Mouse (Mus musculus): ENCODE results near the gene Dock7. TPM values are rescaled to one million over a fixed set of nuclear protein-coding genes. Genes with fewer than 3 reads are reported as not detected.
"Not testable (repeated sequence)": the region's sequence is repeated elsewhere in the genome, so short reads cannot be mapped to it uniquely, and the experiment has no call there.

The Dock7 gene
- polyA plus RNA-seq, 1 experiment from 2014 or later = 8.1 TPM

- 83% methylated on average over 6 of the region's 6 CpGs for WGBS (ENCODE audit: insufficient replicate concordance)
- H3K4me3 ChIP-seq (replicated peaks); ATAC-seq (ENCODE audit: insufficient read depth); H3K4me2 ChIP-seq; H3K27ac ChIP-seq (replicated peaks); H3K9ac ChIP-seq; H3K4me1 ChIP-seq (replicated peaks); H3K27me3 ChIP-seq; H3K9me3 ChIP-seq (replicated peaks): not testable (repeated sequence)
- peaks cover 38% of the 10 kb centered on the region for H3K36me3 ChIP-seq (replicated peaks)
These were observed 182.5 kb downstream of the Dock7 start for GRCm38 (mm10) chr4:98938210-98938609.

- WGBS (ENCODE audit: insufficient replicate concordance) = 86% methylated on average over 6 of the region's 6 CpGs
- ATAC-seq (ENCODE audit: insufficient read depth) = no peak
- Histone ChIP-seq H3K36me3 (replicated peaks) (peaks cover 59% of the 10 kb centered on the region), H3K27ac (replicated peaks) (no peak overlapping the region), H3K9ac (no peak overlapping the region), H3K4me2 (no peak overlapping the region), H3K4me3 (replicated peaks) (no peak overlapping the region), H3K4me1 (replicated peaks) (no peaks in the 10 kb centered on the region), H3K9me3 (replicated peaks) (no peaks in the 10 kb centered on the region), H3K27me3 (no peaks in the 10 kb centered on the region)
These were observed 184.7 kb downstream of the Dock7 start for GRCm38 (mm10) chr4:98936036-98936435.

GRCm38 (mm10) chr4:98925250-98925781, 195.4 kb downstream of the Dock7 start:
- H3K4me1 ChIP-seq (replicated peaks) = peaks cover 26% of the 10 kb centered on the region
- no peak for ATAC-seq (ENCODE audit: insufficient read depth)
- H3K9me3 ChIP-seq (replicated peaks) = no peaks in the 10 kb centered on the region
- H3K27me3 ChIP-seq = no peaks in the 10 kb centered on the region
- peak overlapping the region; percentile 24; the same call in 1 of the 2 replicates for H3K27ac ChIP-seq (replicated peaks)
- peak overlapping the region; percentile 87 for H3K4me2 ChIP-seq
- peak overlapping the region; percentile 99 for H3K9ac ChIP-seq
- WGBS (ENCODE audit: insufficient replicate concordance) = 5% methylated on average over 6 of the region's 6 CpGs
- H3K4me3 ChIP-seq (replicated peaks) = peak overlapping the region; percentile 99
- H3K36me3 ChIP-seq (replicated peaks) = peaks cover 22% of the 10 kb centered on the region

GRCm38 (mm10) chr4:98924906-98925178, 195.9 kb downstream of the Dock7 start:
- Histone ChIP-seq H3K36me3 (replicated peaks) (peaks cover 17% of the 10 kb centered on the region), H3K9ac (peak overlapping the region; percentile 99), H3K27ac (replicated peaks) (peak overlapping the region; percentile 99), H3K4me1 (replicated peaks) (peaks cover 26% of the 10 kb centered on the region), H3K9me3 (replicated peaks) (no peaks in the 10 kb centered on the region), H3K4me2 (peak overlapping the region; percentile 87), H3K27me3 (no peaks in the 10 kb centered on the region), H3K4me3 (replicated peaks) (peak overlapping the region; percentile 99)
- 0% methylated on average over 2 of the region's 2 CpGs for WGBS (ENCODE audit: insufficient replicate concordance)
- no peak for ATAC-seq (ENCODE audit: insufficient read depth)

- Histone ChIP-seq H3K36me3 (replicated peaks) (peaks cover 14% of the 10 kb centered on the region), H3K9ac (peak overlapping the region; percentile 99), H3K4me3 (replicated peaks) (peak overlapping the region; percentile 99), H3K4me1 (replicated peaks) (peaks cover 26% of the 10 kb centered on the region), H3K27ac (replicated peaks) (peak overlapping the region; percentile 99), H3K9me3 (replicated peaks) (no peaks in the 10 kb centered on the region), H3K4me2 (peak overlapping the region; percentile 87), H3K27me3 (no peaks in the 10 kb centered on the region)
- WGBS (ENCODE audit: insufficient replicate concordance) = under 1% methylated on average over 66 of the region's 66 CpGs
- ATAC-seq (ENCODE audit: insufficient read depth) = peak; percentile 2
These were observed 196.4 kb downstream of the Dock7 start for GRCm38 (mm10) chr4:98924071-98924905.

- Histone ChIP-seq H3K4me1 (replicated peaks) (peaks cover 26% of the 10 kb centered on the region), H3K27ac (replicated peaks) (peak within 1 kb of the TSS; percentile 99), H3K27me3 (no peaks in the 10 kb centered on the region), H3K9me3 (replicated peaks) (no peaks in the 10 kb centered on the region), H3K4me3 (replicated peaks) (peak within 1 kb of the TSS; percentile 99), H3K9ac (peak within 1 kb of the TSS; percentile 99), H3K36me3 (replicated peaks) (peaks cover 8% of the 10 kb centered on the region), H3K4me2 (peak within 1 kb of the TSS; percentile 87)
- under 1% methylated on average over 67 of the region's 67 CpGs for WGBS (ENCODE audit: insufficient replicate concordance)
- peak; percentile 17 for ATAC-seq (ENCODE audit: insufficient read depth)
These were observed 197.1 kb downstream of the Dock7 start, which contains the start of gene Usp1 for GRCm38 (mm10) chr4:98923568-98924070. Gene Usp1 (plus strand): TSS chr4:98923810.

- H3K27ac ChIP-seq (replicated peaks) = peak overlapping the region; percentile 99
- H3K36me3 ChIP-seq (replicated peaks) = peaks cover 4% of the 10 kb centered on the region; the same call in 1 of the 2 replicates
- H3K4me1 ChIP-seq (replicated peaks) = peaks cover 26% of the 10 kb centered on the region
- H3K9me3 ChIP-seq (replicated peaks) = no peaks in the 10 kb centered on the region
- WGBS (ENCODE audit: insufficient replicate concordance) = under 1% methylated on average over 53 of the region's 53 CpGs
- peak overlapping the region; percentile 99 for H3K4me3 ChIP-seq (replicated peaks)
- peak overlapping the region; percentile 99 for H3K9ac ChIP-seq
- peak overlapping the region; percentile 87 for H3K4me2 ChIP-seq
- no peaks in the 10 kb centered on the region for H3K27me3 ChIP-seq
- peak; percentile 94 for ATAC-seq (ENCODE audit: insufficient read depth)
These were observed 197.8 kb downstream of the Dock7 start for GRCm38 (mm10) chr4:98922643-98923567.

- WGBS (ENCODE audit: insufficient replicate concordance) = 9% methylated on average over 18 of the region's 18 CpGs
- Histone ChIP-seq H3K9me3 (replicated peaks) (no peaks in the 10 kb centered on the region), H3K9ac (peak overlapping the region; percentile 81), H3K4me3 (replicated peaks) (peak overlapping the region; percentile 99), H3K36me3 (replicated peaks) (peaks cover 3% of the 10 kb centered on the region; the same call in 1 of the 2 replicates), H3K4me1 (replicated peaks) (peaks cover 26% of the 10 kb centered on the region), H3K27me3 (no peaks in the 10 kb centered on the region), H3K27ac (replicated peaks) (peak overlapping the region; percentile 99), H3K4me2 (peak overlapping the region; percentile 87)
- no peak for ATAC-seq (ENCODE audit: insufficient read depth)
These were observed 198.6 kb downstream of the Dock7 start for GRCm38 (mm10) chr4:98922061-98922642.

GRCm38 (mm10) chr4:98920896-98921295, 199.8 kb downstream of the Dock7 start:
- WGBS (ENCODE audit: insufficient replicate concordance) = 57% methylated on average over 4 of the region's 4 CpGs
- no peak overlapping the region for H3K9ac ChIP-seq
- peaks cover 19% of the 10 kb centered on the region for H3K4me1 ChIP-seq (replicated peaks)
- no peaks in the 10 kb centered on the region for H3K36me3 ChIP-seq (replicated peaks)
- no peaks in the 10 kb centered on the region for H3K9me3 ChIP-seq (replicated peaks)
- H3K27ac ChIP-seq (replicated peaks) = no peak overlapping the region
- H3K4me2 ChIP-seq = no peak overlapping the region
- ATAC-seq (ENCODE audit: insufficient read depth) = no peak
- H3K27me3 ChIP-seq = no peaks in the 10 kb centered on the region
- no peak overlapping the region for H3K4me3 ChIP-seq (replicated peaks)

GRCm38 (mm10) chr4:98918204-98918603, 202.5 kb downstream of the Dock7 start:
- no peaks in the 10 kb centered on the region for H3K27me3 ChIP-seq
- ATAC-seq (ENCODE audit: insufficient read depth) = no peak
- no peak overlapping the region for H3K27ac ChIP-seq (replicated peaks)
- no peak overlapping the region for H3K9ac ChIP-seq
- 63% methylated on average over 1 of the region's 1 CpGs for WGBS (ENCODE audit: insufficient replicate concordance)
- peaks cover 11% of the 10 kb centered on the region for H3K4me1 ChIP-seq (replicated peaks)
- no peak overlapping the region for H3K4me2 ChIP-seq
- H3K4me3 ChIP-seq (replicated peaks) = no peak overlapping the region
- H3K9me3 ChIP-seq (replicated peaks) = no peaks in the 10 kb centered on the region
- H3K36me3 ChIP-seq (replicated peaks) = no peaks in the 10 kb centered on the region
